ENCODE assay signal across 8 mouse cellular contexts in the genomic region with DNA sequence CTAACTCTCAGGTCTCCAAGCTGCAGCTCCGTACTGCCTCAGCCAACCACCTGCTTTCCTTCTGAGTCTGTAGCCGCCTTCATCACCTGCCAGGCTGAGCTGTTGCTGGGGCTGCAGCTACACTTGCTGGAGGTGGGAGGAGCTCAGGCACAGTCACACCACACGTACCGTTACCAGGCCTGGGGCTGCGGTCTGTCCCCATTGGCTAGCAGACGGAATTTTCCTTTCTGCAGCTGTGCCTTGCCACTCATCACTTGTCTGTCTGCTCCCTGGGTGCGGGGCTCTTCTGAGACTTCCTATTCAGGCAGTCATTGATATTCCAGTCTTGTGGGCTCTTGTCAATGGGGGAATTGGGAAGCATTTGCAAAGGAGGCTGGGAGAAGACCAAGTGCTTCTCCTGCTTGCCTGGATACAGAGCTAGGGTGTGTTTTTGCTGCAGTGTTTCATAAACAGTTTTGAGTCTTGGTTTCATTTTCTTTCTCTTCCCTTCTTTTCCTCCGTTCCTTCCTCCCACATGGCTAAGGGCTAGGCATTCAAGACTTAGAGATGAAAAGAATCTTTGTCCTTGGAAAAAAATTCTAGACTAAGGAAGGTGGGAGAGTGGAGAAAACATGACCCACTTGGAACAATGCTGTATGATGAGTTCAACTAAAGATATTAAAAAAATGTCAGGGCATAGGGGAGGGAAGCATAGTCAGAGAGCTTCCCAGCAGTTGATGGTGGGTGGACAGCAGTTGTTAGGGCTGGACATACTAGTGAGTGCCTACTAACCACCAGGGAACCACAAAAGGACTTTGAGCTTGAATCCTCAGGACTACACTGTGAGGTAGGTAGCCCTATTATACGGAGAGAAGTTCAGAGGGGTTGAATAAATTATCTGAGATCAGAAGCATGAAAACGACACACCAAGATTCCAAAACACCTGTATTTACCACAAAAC. TPM values are rescaled to one million over a fixed set of nuclear protein-coding genes. Genes with fewer than 3 reads are reported as not detected.
A peak's percentile ranks its signal among the peaks of the same experiment; 100 is the strongest.
DNase-seq lines count a peak whose midpoint lies in the region; ATAC-seq lines count a peak whose summit lies in the region.

No protein-coding gene starts in this region.

- ATAC-seq in heart, embryonic 12.5 days (ENCODE audit: insufficient number of reproducible peaks, low FRiP score): peak; percentile 72; the same call in 1 of the 2 replicates
- ATAC-seq in megakaryocyte, adult 5-6 weeks (ENCODE audit: poor library complexity, severe bottlenecking): peak; percentile 24; the same call in 1 of the 2 replicates

- H3K4me2 ChIP-seq in heart, embryonic 12.5 days: peak overlapping the region; percentile 62

- H3K27me3 ChIP-seq in heart, embryonic 12.5 days (replicated peaks): peaks cover 5% of the 10 kb centered on the region; the same call in 1 of the 2 replicates

- no peaks in the 10 kb centered on the region for H3K36me3 ChIP-seq in heart, embryonic 12.5 days

- peak overlapping the region; percentile 23 for H3K4me3 ChIP-seq in heart, embryonic 12.5 days

- no peak overlapping the region for H3K27ac ChIP-seq in heart, embryonic 12.5 days (ENCODE audit: poor library complexity, severe bottlenecking)

- H3K4me1 ChIP-seq in heart, embryonic 12.5 days (replicated peaks): peaks cover 7% of the 10 kb centered on the region

- WGBS in heart, embryonic 12.5 days: 22% methylated on average over 10 of the region's 10 CpGs

- DNase-seq in CD4-positive helper T cell, adult 2 months (ENCODE audit: low read depth, low spot score): peak; percentile 59
- DNase-seq in T-cell, adult 2 months (ENCODE audit: low spot score): peak; percentile 8
- peak; percentile 41 for DNase-seq in embryo, embryonic 9.5 days (ENCODE audit: extremely low spot score)
- DNase-seq in left cerebral cortex, adult 11 months (ENCODE audit: low spot score): peak; percentile 69
- peak; percentile 52 for DNase-seq in right cerebral cortex, postnatal 4 days
- no peak for DNase-seq in kidney, adult 18-20 months

- H3K9me3 ChIP-seq in heart, embryonic 12.5 days (replicated peaks): no peaks in the 10 kb centered on the region

- no peak overlapping the region for H3K9ac ChIP-seq in heart, embryonic 12.5 days

RNA-seq across cellular contexts. Expression of a gene that starts 11.2 kb away (rescaled TPM):
- polyA plus RNA-seq in heart, embryonic 12.5 days (2016; fragmentation: Nextera tagmentation; extraction: Ambion mirVana): 0.99 and 1.4 TPM in 2 replicates
- total RNA-seq in megakaryocyte, adult 5-6 weeks (2015): not detected in 2 replicates
- total RNA-seq in megakaryocyte, adult 5-6 weeks (2017): not detected in 2 replicates
